Mouse (Mus musculus) forebrain, embryonic 16.5 days (tissue): ENCODE results near the gene Mxd4. TPM values are rescaled to one million over a fixed set of nuclear protein-coding genes. Genes with fewer than 3 reads are reported as not detected.

ENCODE experiments used
- ATAC-seq: fragments of 200-750 bp; cut with Nextera tagmentation; 2 replicates; pipeline ENCODE4 v1.8.0; 2017; ENCODE audit warnings: mild to moderate bottlenecking, moderate library complexity
- H3K27ac ChIP-seq: fragments of 300-500 bp; sonication (generic); 2 replicates; pipeline ENCODE4 v1.5.1; 2014; ENCODE audit warnings: low read length, control low read depth
- H3K27me3 ChIP-seq: fragments of 300-500 bp; sonication (generic); replicated peaks from 2 replicates; pipeline ENCODE4 v1.6.1; 2014; ENCODE audit warnings: low read length; ENCODE audit not compliant: control insufficient read depth, insufficient read depth
- H3K36me3 ChIP-seq: fragments of 300-500 bp; sonication (generic); 2 replicates; pipeline ENCODE4 v1.6.1; 2014; ENCODE audit not compliant: control insufficient read depth, insufficient read depth
- H3K4me1 ChIP-seq: fragments of 300-500 bp; sonication (generic); replicated peaks from 2 replicates; pipeline ENCODE4 v1.6.1; 2014; ENCODE audit warnings: low read length; ENCODE audit not compliant: control insufficient read depth, insufficient read depth
- H3K4me2 ChIP-seq: fragments of 300-500 bp; sonication (generic); 2 replicates; pipeline ENCODE4 v1.6.1; 2014; ENCODE audit warnings: mild to moderate bottlenecking, low read length, control low read depth
- H3K4me3 ChIP-seq: fragments of 300-500 bp; sonication (generic); replicated peaks from 2 replicates; pipeline ENCODE4 v1.5.1; 2014; ENCODE audit warnings: mild to moderate bottlenecking, low read length, control low read depth
- H3K9ac ChIP-seq: fragments of 300-500 bp; sonication (generic); replicated peaks from 2 replicates; pipeline ENCODE4 v1.6.1; 2014; ENCODE audit warnings: low read depth, low read length, control low read depth
- H3K9me3 ChIP-seq: fragments of 300-500 bp; sonication (generic); 2 replicates; pipeline ENCODE4 v1.6.1; 2016; ENCODE audit warnings: low read length; ENCODE audit not compliant: control insufficient read depth
- WGBS: fragments of 180-500 bp; shearing (Covaris S2); extraction: QIAGEN DNeasy Blood & Tissue Kit; methylation state at CpG from one replicate; pipeline ENCODE4 v1.1.7; 2014; 5-methylcytosine and 5-hydroxymethylcytosine counted together
- polyA plus RNA-seq: library from polyadenylated mRNA; unstranded; fragments of >200 nt; fragmentation: Nextera tagmentation; extraction: Ambion mirVana; gene quantifications from 2 replicates; pipeline ENCODE4 v1.2.1, GENCODE M21; 2015

Mxd4 gene
- polyA plus RNA-seq, 1 experiment from 2014 or later, result 47.2 TPM

GRCm38 (mm10) chr5:34167857-34168256, 19.7 kb downstream of the Mxd4 start:
- Histone ChIP-seq H3K27ac (no peak overlapping the region), H3K36me3 (peaks cover 3% of the 10 kb centered on the region; the same call in 1 of the 2 replicates), H3K9me3 (no peaks in the 10 kb centered on the region), H3K4me2 (no peak overlapping the region; the same call in 1 of the 2 replicates), H3K27me3 (no peaks in the 10 kb centered on the region), H3K4me1 (peaks cover 20% of the 10 kb centered on the region), H3K9ac (no peak overlapping the region), H3K4me3 (no peak overlapping the region)
- WGBS, result 79% methylated on average over 4 of the region's 4 CpGs
- ATAC-seq, result no peak

- no peak overlapping the region for H3K27ac ChIP-seq
- H3K9me3 ChIP-seq, result no peaks in the 10 kb centered on the region
- WGBS, result 84% methylated on average over 4 of the region's 4 CpGs
- H3K36me3 ChIP-seq, result 0 out of 2 replicates have a peak, but pooled peaks cover 3% of the 10 kb centered on the region
- peaks cover 20% of the 10 kb centered on the region for H3K4me1 ChIP-seq
- H3K27me3 ChIP-seq, result no peaks in the 10 kb centered on the region
- ATAC-seq, result no peak
- no peak overlapping the region for H3K4me3 ChIP-seq
- no peak overlapping the region for H3K4me2 ChIP-seq
- H3K9ac ChIP-seq, result no peak overlapping the region
Observed at GRCm38 (mm10) chr5:34165793-34166192, 21.7 kb downstream of the Mxd4 start.

DNA sequence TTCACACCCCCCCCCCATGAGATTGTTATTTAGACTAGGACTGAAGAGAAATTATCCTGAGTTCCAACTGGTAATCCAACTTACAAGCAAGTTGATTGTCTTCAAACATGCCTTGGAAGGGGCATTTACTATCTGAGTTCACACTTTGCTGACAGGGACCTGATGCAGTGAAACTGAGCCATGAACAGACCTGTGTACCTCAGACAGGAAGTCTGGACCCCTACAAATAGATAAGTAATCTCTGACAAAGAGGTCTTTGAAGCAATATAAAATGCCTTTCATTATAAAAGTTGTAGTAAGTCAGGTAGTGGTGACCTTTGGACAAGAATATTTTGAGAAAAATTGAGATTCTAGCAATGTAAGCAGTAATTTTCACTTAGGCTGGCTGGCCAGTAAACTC, 39.0 kb downstream of the Mxd4 start:
- H3K4me3 ChIP-seq, result no peak overlapping the region

GRCm38 (mm10) chr5:34147554-34147953, 40.0 kb downstream of the Mxd4 start:
- Histone ChIP-seq H3K4me2 (no peak overlapping the region), H3K27me3 (no peaks in the 10 kb centered on the region), H3K27ac (no peak overlapping the region), H3K4me3 (no peak overlapping the region), H3K9me3 (no peaks in the 10 kb centered on the region), H3K9ac (no peak overlapping the region), H3K36me3 (no peaks in the 10 kb centered on the region), H3K4me1 (no peaks in the 10 kb centered on the region)
- 95% methylated on average over 3 of the region's 3 CpGs for WGBS
- ATAC-seq, result no peak

More for the DNA sequence above, 39.0 kb downstream of the Mxd4 start:
- H3K4me2 ChIP-seq, result no peak overlapping the region
- no peaks in the 10 kb centered on the region for H3K4me1 ChIP-seq
- H3K9ac ChIP-seq, result no peak overlapping the region
- no peaks in the 10 kb centered on the region for H3K36me3 ChIP-seq
- no peaks in the 10 kb centered on the region for H3K27me3 ChIP-seq
- no peak for ATAC-seq
- no peaks in the 10 kb centered on the region for H3K9me3 ChIP-seq
- no peak overlapping the region for H3K27ac ChIP-seq

GRCm38 (mm10) chr5:34139751-34140150, 47.8 kb downstream of the Mxd4 start:
- Histone ChIP-seq H3K27me3 (no peaks in the 10 kb centered on the region), H3K4me1 (no peaks in the 10 kb centered on the region), H3K27ac (no peak overlapping the region), H3K36me3 (no peaks in the 10 kb centered on the region), H3K9me3 (no peaks in the 10 kb centered on the region), H3K9ac (no peak overlapping the region), H3K4me3 (no peak overlapping the region), H3K4me2 (no peak overlapping the region)
- WGBS, result 0% methylated on average over 1 of the region's 1 CpGs
- ATAC-seq, result no peak

DNA sequence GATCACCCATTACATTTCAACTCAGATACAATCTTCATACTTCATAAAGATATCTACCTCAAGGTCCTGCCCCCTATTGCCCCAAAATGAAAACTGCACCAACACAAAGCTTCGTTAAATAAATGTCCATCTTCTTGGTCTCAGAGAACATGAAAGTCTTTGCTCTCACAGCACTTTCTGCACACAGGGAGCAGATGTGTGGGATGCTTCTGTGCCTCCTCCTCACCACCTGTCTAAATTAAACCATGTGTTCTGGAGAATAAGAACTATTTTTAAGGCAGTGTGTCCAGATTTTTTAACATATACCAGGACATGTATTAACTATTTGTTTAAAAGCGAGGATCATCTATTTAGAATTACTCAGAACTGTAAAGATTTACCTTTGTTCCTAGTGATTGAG, 54.8 kb downstream of the Mxd4 start:
- Histone ChIP-seq H3K27ac (no peak overlapping the region), H3K9ac (no peak overlapping the region), H3K27me3 (no peaks in the 10 kb centered on the region), H3K4me1 (no peaks in the 10 kb centered on the region), H3K4me3 (no peak overlapping the region), H3K36me3 (no peaks in the 10 kb centered on the region), H3K4me2 (no peak overlapping the region), H3K9me3 (no peaks in the 10 kb centered on the region)
- no peak for ATAC-seq
- 87% methylated on average over 2 of the region's 2 CpGs for WGBS

GRCm38 (mm10) chr5:34124131-34124530, 63.4 kb downstream of the Mxd4 start:
- 41% methylated on average over 1 of the region's 1 CpGs for WGBS
- Histone ChIP-seq H3K4me2 (no peak overlapping the region), H3K36me3 (no peaks in the 10 kb centered on the region), H3K9me3 (no peaks in the 10 kb centered on the region), H3K9ac (no peak overlapping the region), H3K4me1 (no peaks in the 10 kb centered on the region), H3K4me3 (no peak overlapping the region), H3K27me3 (no peaks in the 10 kb centered on the region), H3K27ac (no peak overlapping the region)
- ATAC-seq, result no peak

Other genes with a start within 250 kb of the Mxd4 start
- 435 and 524 TPM in 2 replicates for gene Gm1673, start 204.3 kb downstream of the Mxd4 start, polyA plus RNA-seq
- 3.8 and 4.7 TPM in 2 replicates for gene Nat8l, start 191.7 kb downstream of the Mxd4 start, polyA plus RNA-seq
- 0.37 and 0.73 TPM in 2 replicates for gene Poln, start 18.3 kb downstream of the Mxd4 start, polyA plus RNA-seq
- 18.0 and 23.1 TPM in 2 replicates for gene Haus3, start 18.2 kb downstream of the Mxd4 start, polyA plus RNA-seq
- 4.4 and 5.2 TPM in 2 replicates for gene Zfyve28, start 100.7 kb upstream of the Mxd4 start, polyA plus RNA-seq
- 0.26 TPM in 1 of 2 replicates, not detected in the other for gene Cfap99, start 100.9 kb upstream of the Mxd4 start, polyA plus RNA-seq
- gene Rnf4, start 148.6 kb upstream of the Mxd4 start, polyA plus RNA-seq, result 150 and 153 TPM in 2 replicates
- 16.3 and 17.1 TPM in 2 replicates for gene Fam193a, start 182.2 kb upstream of the Mxd4 start, polyA plus RNA-seq